Mouse (Mus musculus) right cerebral cortex, postnatal 14 days (tissue): ENCODE measurements at regions not wholly inside any gene's neighbourhood (a gene's known extent, or its start where the extent isn't known, plus 50 kb on each side); places are given as distances from the start of the nearest gene placed in this dataset.

ENCODE experiments used
- DNase-seq: peaks from one replicate; pipeline ENCODE4 v3.0.0; 2022

- DNase-seq: no peak
These were observed 51.6 kb upstream of the Mon1b start for GRCm38 (mm10) chr8:113583801-113584200.
